Mouse (Mus musculus) liver, embryonic 15.5 days (tissue): ENCODE results near the gene Surf2. TPM values are rescaled to one million over a fixed set of nuclear protein-coding genes. Genes with fewer than 3 reads are reported as not detected.
"Not testable (repeated sequence)": the region's sequence is repeated elsewhere in the genome, so short reads cannot be mapped to it uniquely, and the experiment has no call there.

Source experiments
- ATAC-seq: fragments of 200-750 bp; cut with Nextera tagmentation; 2 replicates; pipeline ENCODE4 v1.8.0; 2017; ENCODE audit warnings: moderate number of reproducible peaks, mild to moderate bottlenecking, moderate library complexity; ENCODE audit not compliant: insufficient read depth
- H3K27ac ChIP-seq: fragments of 300-500 bp; sonication (generic); replicated peaks from 2 replicates; pipeline ENCODE4 v1.5.1; 2015; ENCODE audit warnings: mild to moderate bottlenecking, inconsistent platforms
- H3K27me3 ChIP-seq: fragments of 300-500 bp; sonication (generic); 2 replicates; pipeline ENCODE4 v1.6.1; 2015; ENCODE audit warnings: mild to moderate bottlenecking, inconsistent platforms
- H3K36me3 ChIP-seq: fragments of 300-500 bp; sonication (generic); replicated peaks from 2 replicates; pipeline ENCODE4 v1.6.1; 2015; ENCODE audit warnings: moderate library complexity, mild to moderate bottlenecking, inconsistent platforms
- H3K4me1 ChIP-seq: fragments of 300-500 bp; sonication (generic); replicated peaks from 2 replicates; pipeline ENCODE4 v1.6.1; 2015; ENCODE audit warnings: inconsistent platforms
- H3K4me2 ChIP-seq: fragments of 300-500 bp; sonication (generic); 2 replicates; pipeline ENCODE4 v1.6.1; 2015; ENCODE audit warnings: moderate library complexity, mild to moderate bottlenecking, inconsistent platforms
- H3K4me3 ChIP-seq: fragments of 300-500 bp; sonication (generic); replicated peaks from 2 replicates; pipeline ENCODE4 v1.5.1; 2015; ENCODE audit warnings: mild to moderate bottlenecking, inconsistent platforms
- H3K9ac ChIP-seq: fragments of 300-500 bp; sonication (generic); 2 replicates; pipeline ENCODE4 v1.6.1; 2015; ENCODE audit warnings: moderate library complexity, mild to moderate bottlenecking, inconsistent platforms
- H3K9me3 ChIP-seq: fragments of 300-500 bp; sonication (generic); replicated peaks from 2 replicates; pipeline ENCODE4 v1.6.1; 2016; ENCODE audit warnings: inconsistent platforms
- WGBS: fragments of 180-500 bp; shearing (Covaris S2); methylation state at CpG from one replicate; pipeline ENCODE4 v1.1.7; 2015; ENCODE audit warnings: mixed read lengths; ENCODE audit not compliant: insufficient replicate concordance; 5-methylcytosine and 5-hydroxymethylcytosine counted together
- polyA plus RNA-seq: library from polyadenylated mRNA; unstranded; fragments of >200 nt; fragmentation: Nextera tagmentation; extraction: Ambion mirVana; gene quantifications from 2 replicates; pipeline ENCODE4 v1.2.1, GENCODE M21; 2015

The Surf2 gene
- 19.0 and 21.4 TPM in 2 replicates for polyA plus RNA-seq

DNA sequence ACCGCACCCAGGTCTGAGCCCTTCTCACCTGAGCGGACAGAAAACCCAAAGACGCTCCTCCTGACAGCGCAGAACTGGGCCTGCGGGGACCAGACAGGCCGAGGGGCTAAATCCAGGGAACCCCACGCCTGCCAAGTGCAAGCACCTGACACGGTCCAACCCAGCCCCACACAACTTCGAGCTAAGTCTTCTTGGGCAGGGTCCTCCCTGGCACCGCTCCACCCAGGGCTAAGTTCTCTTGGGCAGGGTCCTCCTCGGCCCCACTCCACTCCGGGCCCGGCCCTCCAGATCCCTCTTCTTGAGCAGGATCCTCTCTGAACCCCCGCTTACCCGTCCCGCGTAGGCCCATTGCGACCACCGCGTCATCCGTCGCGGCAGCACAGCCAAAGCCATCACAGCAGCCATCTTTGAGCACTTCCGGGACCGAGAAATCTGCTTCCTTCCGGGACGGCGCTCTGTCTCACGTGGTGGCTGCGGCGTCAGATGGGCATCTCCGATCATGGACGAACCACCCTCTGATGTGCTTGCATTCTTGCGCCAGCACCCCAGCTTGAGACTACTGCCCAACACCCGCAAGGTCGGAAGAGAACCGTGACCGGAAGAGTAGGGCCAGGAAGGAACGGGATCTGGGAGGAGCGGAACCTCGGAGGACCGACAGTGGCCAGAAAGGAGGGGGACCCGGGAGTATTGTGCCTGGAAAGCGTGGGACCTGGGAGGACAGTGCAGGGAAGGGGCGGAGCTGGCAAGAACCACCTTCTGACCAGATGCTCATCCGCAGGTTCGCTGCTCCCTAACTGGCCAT is at the start of gene Surf2, which contains the start of gene Surf1:
Gene Surf2, plus strand, starts transcription at position 441 of the 802 bp plus-strand sequence.
Gene Surf1, minus strand, starts transcription at position 604 of the 802 bp plus-strand sequence.
- Histone ChIP-seq H3K27me3 (no peaks in the 10 kb centered on the region), H3K36me3 (peaks cover 68% of the 10 kb centered on the region), H3K9me3 (no peaks in the 10 kb centered on the region), H3K4me3 (peak within 1 kb of the TSS; percentile 81), H3K27ac (peak within 1 kb of the TSS; percentile 82), H3K4me2 (peak within 1 kb of the TSS; percentile 97), H3K9ac (peak within 1 kb of the TSS; percentile 74), H3K4me1 (peaks cover 67% of the 10 kb centered on the region)
- 3% methylated on average over 47 of the region's 47 CpGs for WGBS
- ATAC-seq: peak; percentile 71

DNA sequence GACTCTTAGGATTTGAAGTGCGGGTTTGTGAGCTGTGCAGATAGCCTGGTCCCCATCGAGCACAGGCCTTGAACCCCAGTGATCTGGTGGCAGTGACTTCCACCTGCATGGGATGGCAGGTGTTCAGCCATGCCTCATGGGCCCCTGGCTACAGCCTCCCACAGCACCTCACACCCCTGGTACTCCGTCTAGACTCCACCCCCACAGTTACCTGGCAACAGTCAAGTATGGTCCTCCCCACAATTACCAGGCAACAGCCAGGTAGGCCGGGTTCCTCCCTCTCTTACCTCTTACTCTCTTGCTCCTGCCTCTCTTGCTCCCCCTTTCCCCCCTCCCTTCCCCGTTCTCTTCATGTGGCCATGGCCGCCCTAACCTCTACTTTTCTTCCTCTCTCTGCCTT is 45.5 kb upstream of the Surf2 start:
- Histone ChIP-seq H3K4me3 (no peak overlapping the region), H3K9me3 (no peaks in the 10 kb centered on the region), H3K9ac (no peak overlapping the region), H3K36me3 (no peaks in the 10 kb centered on the region), H3K4me2 (no peak overlapping the region), H3K27me3 (peaks cover 5% of the 10 kb centered on the region; the same call in 1 of the 2 replicates), H3K27ac (no peak overlapping the region), H3K4me1 (no peaks in the 10 kb centered on the region)
- WGBS: 47% methylated on average over 6 of the region's 6 CpGs
- no peak for ATAC-seq

DNA sequence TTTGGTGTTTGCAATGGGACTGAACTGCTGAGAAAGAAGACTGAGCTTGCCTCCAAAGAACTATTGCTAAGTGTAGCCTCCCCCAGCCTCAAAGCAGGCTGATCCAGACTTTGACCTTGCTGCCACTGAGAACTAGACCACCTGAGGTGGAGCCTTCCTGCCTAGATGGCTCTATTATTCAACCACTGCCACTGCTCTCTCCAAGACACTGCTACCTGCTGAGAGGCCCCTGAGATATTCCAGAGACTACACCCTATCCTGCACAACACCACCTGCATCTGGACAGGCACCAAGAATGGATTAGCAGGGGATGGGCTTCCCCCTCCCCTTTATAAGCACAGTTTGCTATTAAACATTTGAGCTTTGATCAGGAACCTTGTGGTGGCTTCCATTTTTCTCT is 37.6 kb upstream of the Surf2 start:
- H3K4me1 ChIP-seq: no peaks in the 10 kb centered on the region
- no peak for ATAC-seq
- no peak overlapping the region for H3K27ac ChIP-seq
- no peaks in the 10 kb centered on the region for H3K9me3 ChIP-seq
- no peak overlapping the region for H3K4me2 ChIP-seq
- no peaks in the 10 kb centered on the region for H3K27me3 ChIP-seq
- no peaks in the 10 kb centered on the region for H3K36me3 ChIP-seq
- no peak overlapping the region for H3K4me3 ChIP-seq
- H3K9ac ChIP-seq: no peak overlapping the region

DNA sequence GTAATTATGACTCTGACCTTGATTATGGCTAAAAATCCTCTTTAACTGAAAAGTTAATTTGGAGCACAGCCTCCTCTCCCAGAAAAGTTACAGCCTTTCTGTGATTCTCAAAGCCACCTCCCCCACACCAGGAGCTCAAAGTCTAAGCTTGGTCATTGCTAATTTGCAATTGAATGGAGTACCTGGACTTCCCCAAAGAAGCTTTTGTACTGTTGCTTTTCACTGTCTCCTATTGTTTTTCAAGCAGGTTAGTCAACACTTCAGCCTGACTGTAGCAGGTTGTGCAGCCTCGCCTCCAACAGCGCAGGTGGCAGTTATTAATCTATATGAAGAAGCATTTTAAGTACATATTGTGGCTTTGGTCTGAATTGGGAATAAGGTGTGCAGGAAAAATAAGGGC is 30.6 kb upstream of the Surf2 start:
- H3K9me3 ChIP-seq, H3K4me3 ChIP-seq, H3K27ac ChIP-seq, ATAC-seq, H3K27me3 ChIP-seq, H3K4me2 ChIP-seq, H3K4me1 ChIP-seq, H3K9ac ChIP-seq: not testable (repeated sequence)
- H3K36me3 ChIP-seq: peaks cover 20% of the 10 kb centered on the region
- WGBS: 84% methylated on average over 2 of the region's 2 CpGs

DNA sequence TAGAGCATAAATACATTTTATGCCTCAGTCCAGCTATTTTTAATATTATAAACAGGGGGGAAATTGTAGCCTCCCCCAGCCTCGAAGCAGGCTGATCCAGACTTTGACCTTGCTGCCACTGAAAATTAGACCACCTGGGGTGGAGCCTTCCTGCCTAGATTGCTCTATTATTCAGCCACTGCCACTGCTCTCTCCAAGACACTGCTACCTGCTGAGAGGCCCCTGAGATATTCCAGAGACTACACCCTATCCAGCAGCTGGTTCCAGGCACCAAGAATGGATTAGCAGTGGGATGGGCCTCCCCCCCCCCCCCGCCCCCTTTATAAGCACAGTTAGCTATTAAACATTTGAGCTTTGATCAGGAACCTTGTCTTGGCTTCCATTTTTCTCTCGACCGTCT is 30.0 kb upstream of the Surf2 start:
- not testable (repeated sequence) for H3K27me3 ChIP-seq, H3K4me1 ChIP-seq, H3K4me2 ChIP-seq, H3K9ac ChIP-seq, H3K27ac ChIP-seq, H3K4me3 ChIP-seq, ATAC-seq, H3K9me3 ChIP-seq
- WGBS: 58% methylated on average over 4 of the region's 4 CpGs
- peaks cover 27% of the 10 kb centered on the region for H3K36me3 ChIP-seq

DNA sequence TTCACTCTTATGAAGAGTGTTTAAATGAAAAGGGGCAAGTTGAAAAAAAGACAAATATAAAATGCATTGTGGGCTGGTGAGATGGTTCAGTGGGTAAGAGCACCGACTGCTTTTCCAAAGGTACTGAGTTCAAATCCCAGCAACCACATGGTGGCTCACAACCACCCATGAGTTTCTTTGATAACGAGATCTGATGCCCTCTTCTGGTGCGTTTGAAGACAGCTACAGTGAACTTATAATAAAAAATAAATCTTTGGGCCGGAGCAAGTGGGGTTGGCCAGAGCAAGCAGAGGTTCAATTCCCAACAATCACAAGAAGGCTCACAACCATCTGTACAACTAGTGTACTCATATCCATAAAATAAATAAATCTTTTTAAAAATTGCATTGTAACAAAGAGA is 20.3 kb upstream of the Surf2 start:
- peaks cover 85% of the 10 kb centered on the region for H3K36me3 ChIP-seq
- H3K27me3 ChIP-seq: no peaks in the 10 kb centered on the region
- no peak for ATAC-seq
- H3K9ac ChIP-seq: no peak overlapping the region
- H3K4me2 ChIP-seq: no peak overlapping the region
- 77% methylated on average over 4 of the region's 4 CpGs for WGBS
- no peak overlapping the region for H3K4me3 ChIP-seq
- peaks cover 6% of the 10 kb centered on the region for H3K4me1 ChIP-seq
- H3K27ac ChIP-seq: no peak overlapping the region
- no peaks in the 10 kb centered on the region for H3K9me3 ChIP-seq

DNA sequence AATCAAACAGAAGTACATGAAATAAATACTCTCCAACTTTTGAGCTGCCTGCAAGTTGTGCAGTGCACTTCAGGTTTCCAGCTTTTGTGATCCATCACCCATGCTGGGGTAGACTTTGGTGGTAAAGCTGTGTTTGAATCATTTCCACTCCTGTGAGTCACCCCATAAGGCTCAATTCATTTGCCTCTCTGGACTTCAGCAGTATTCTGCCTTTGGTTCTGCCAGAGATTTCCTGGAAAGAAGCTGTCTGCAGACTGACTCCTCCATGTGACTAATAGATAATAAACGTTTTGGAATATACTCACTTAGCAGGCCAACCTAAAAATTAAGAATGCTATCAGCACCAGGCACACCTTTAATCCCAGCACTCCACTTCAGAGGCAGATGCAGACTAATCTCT is 15.4 kb upstream of the Surf2 start:
- Histone ChIP-seq H3K36me3 (peaks cover 59% of the 10 kb centered on the region), H3K9me3 (no peaks in the 10 kb centered on the region), H3K4me1 (peaks cover 42% of the 10 kb centered on the region), H3K9ac (no peak overlapping the region), H3K27ac (no peak overlapping the region), H3K4me3 (0 out of 2 replicates have a peak overlapping the region, but pooled peaks have one; percentile 86), H3K4me2 (0 out of 2 replicates have a peak overlapping the region, but pooled peaks have one; percentile 85), H3K27me3 (no peaks in the 10 kb centered on the region)
- WGBS: 20% methylated on average over 1 of the region's 1 CpGs
- no peak for ATAC-seq

DNA sequence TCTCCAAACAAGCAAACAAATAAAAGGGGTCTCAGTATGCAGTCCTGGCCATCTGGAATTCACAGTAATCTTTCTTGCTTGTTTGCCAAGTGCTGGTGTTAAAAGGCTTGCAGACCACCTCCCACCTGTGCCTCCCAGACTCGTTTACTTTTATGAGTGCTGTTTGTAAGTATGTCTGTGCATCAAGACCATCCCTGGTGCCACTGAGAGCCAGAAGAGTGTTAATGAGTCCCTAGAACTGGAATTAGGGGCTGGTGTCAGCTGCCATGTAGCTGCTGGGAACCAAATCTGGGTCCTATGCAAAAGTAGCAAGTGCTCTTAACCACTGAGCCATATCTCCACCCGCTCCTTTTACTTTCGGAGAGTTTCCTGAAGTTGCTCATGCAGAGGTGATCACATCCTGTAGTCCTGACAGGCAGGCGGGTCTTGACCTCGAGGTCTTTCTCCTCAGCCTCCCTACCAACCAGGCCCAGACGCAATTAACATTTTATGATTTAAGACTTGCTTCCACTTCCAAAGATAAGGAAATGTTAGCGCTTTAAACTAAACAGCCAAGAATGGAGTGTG is 14.2 kb upstream of the Surf2 start:
- Histone ChIP-seq H3K27ac (peak overlapping the region; percentile 91), H3K4me3 (peak overlapping the region; percentile 86), H3K27me3 (no peaks in the 10 kb centered on the region), H3K36me3 (peaks cover 59% of the 10 kb centered on the region), H3K9me3 (no peaks in the 10 kb centered on the region), H3K4me2 (peak overlapping the region; percentile 85), H3K4me1 (peaks cover 42% of the 10 kb centered on the region), H3K9ac (peak overlapping the region; percentile 80)
- no peak for ATAC-seq
- 3% methylated on average over 7 of the region's 7 CpGs for WGBS

DNA sequence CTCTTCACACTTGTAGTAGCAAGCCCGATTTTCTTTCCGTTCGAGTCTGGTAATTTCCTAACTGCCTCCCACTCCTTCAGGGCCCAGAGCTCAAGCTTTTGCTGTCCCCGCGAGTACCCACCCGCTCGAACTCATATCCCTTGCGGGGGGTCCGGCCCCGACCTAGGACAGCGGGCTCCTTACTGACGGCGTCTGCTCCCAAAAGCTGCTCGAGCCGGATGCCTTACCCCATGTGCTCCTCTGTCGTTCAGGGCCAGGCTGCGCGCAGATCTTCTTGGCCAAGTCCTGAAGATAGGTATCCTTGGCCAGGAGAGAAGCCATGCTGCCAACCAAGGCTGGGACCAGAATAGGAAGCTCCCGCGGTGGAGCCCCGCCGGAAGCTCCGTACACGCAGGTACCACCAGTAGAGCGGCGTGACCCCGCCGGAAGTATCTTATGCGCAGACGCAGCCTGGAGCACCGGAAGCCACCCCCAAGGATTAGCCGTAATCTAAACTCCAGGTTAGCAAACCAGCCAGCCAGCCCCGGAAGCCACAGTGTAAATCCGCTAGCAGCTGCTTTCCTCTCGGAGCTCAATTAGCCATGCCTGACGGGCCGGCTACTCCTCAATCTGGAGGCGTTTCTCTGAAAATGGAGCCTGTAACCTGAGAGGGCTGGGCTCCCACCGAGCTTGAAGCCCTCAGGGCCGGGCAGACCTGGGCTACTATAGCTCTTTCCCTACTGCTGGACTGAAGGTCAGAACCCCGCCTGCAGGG is 13.5 kb upstream of the Surf2 start, which contains the start of gene Surf6:
Gene Surf6, minus strand, starts transcription at position 413 of the 754 bp plus-strand sequence.
- Histone ChIP-seq H3K27me3 (no peaks in the 10 kb centered on the region), H3K9me3 (no peaks in the 10 kb centered on the region), H3K4me3 (peak within 1 kb of the TSS; percentile 86), H3K36me3 (peaks cover 59% of the 10 kb centered on the region), H3K27ac (peak within 1 kb of the TSS; percentile 91), H3K4me1 (peaks cover 43% of the 10 kb centered on the region), H3K9ac (peak within 1 kb of the TSS; percentile 80), H3K4me2 (peak within 1 kb of the TSS; percentile 85)
- under 1% methylated on average over 41 of the region's 41 CpGs for WGBS
- peak; percentile 91 for ATAC-seq

DNA sequence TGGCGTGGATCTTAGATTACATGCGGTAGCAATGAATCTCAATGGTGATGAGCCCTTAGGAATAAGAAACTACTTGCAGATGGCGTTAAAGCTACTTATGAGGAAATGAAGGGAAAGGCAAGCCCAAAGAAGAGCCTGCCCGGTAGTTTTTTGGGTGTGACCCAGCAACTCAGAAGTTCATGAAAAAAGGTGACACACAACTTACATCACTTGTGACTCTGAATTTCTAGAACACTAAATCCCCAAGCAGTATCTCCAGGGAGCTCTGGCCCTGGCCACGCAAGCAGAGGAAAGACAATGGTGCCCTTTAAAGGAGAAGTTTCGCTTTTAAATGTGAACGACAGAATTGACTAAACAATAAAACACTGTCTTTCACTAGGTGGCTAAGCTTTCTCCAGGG is 12.9 kb upstream of the Surf2 start:
- H3K9me3 ChIP-seq: no peaks in the 10 kb centered on the region
- H3K4me1 ChIP-seq: peaks cover 49% of the 10 kb centered on the region
- H3K27ac ChIP-seq: peak overlapping the region; percentile 91
- ATAC-seq: no peak
- H3K27me3 ChIP-seq: no peaks in the 10 kb centered on the region
- peak overlapping the region; percentile 80 for H3K9ac ChIP-seq
- peak overlapping the region; percentile 85 for H3K4me2 ChIP-seq
- H3K4me3 ChIP-seq: peak overlapping the region; percentile 86
- peaks cover 59% of the 10 kb centered on the region for H3K36me3 ChIP-seq
- WGBS: 12% methylated on average over 7 of the region's 7 CpGs

DNA sequence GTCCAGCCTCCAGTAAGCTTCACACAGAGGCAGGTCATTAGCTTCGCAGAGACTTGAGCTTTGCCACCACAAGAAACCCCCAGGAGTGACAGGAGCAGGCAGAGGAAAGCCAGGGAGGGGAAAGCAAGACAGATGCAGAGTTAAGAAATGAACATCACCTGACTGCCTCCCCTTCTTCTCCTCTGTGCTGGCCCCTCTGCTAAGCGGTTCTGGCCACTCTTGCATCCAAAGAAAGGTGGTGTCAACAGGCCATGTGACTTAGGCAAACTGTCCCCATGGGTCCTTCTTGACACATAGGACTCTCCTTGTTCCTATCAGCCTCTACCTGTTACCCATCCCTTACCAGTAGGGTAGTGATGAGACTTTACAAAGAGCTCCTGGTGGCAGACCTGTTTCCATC is 10.2 kb upstream of the Surf2 start:
- 84% methylated on average over 2 of the region's 2 CpGs for WGBS
- Histone ChIP-seq H3K4me2 (no peak overlapping the region), H3K27me3 (no peaks in the 10 kb centered on the region), H3K27ac (no peak overlapping the region), H3K4me3 (no peak overlapping the region), H3K4me1 (peaks cover 60% of the 10 kb centered on the region), H3K9me3 (no peaks in the 10 kb centered on the region), H3K9ac (no peak overlapping the region), H3K36me3 (peaks cover 47% of the 10 kb centered on the region)
- ATAC-seq: no peak
